Mouse (Mus musculus) embryonic fibroblast, embryonic 13.5 days (primary cell): ENCODE data around the gene 1700018F24Rik.

Experiments
- CTCF ChIP-seq: IDR thresholded peaks from 2 replicates; pipeline ENCODE4 v1.5.1; 2011; ENCODE audit warnings: mild to moderate bottlenecking, control low read depth, low read length, moderate library complexity, borderline replicate concordance; ENCODE audit not compliant: insufficient read depth
- POLR2A ChIP-seq: IDR thresholded peaks from 2 replicates; pipeline ENCODE4 v1.6.1; 2011; ENCODE audit warnings: low read depth, mild to moderate bottlenecking, control low read depth, low read length, moderate library complexity

DNA sequence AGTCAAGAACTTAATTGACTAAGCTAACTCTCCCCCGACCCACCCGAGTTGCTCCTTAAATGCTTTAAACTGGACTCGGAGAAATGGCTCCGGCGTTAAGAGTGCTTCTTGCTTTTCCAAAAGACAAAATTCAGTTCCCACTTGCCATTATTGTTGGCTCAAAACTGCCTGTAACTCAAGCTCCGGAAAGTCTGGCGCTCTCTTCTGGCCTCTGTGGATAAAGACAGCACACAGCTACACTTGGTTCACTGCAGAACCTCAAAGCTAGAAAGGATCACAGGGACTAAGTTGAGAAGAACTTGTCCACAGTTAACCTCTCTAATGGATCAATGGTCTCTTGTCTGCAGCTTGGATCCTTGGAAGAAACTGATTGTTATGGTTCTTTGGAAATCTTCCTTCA lies 15.9 kb downstream of the 1700018F24Rik start:
- TF ChIP-seq CTCF (no peak), POLR2A (no peak)
